Mouse (Mus musculus) heart, postnatal 25 days (tissue): ENCODE measurements around the gene Smox. TPM values are rescaled to one million over a fixed set of nuclear protein-coding genes. Genes with fewer than 3 reads are reported as not detected.

ENCODE experiments used
- DNase-seq: peaks from one replicate; pipeline ENCODE4 v3.0.0; 2022; ENCODE audit warnings: low spot score
- intact Hi-C: fragments of 180-260 bp; cut with DNase I; formaldehyde crosslinking; loops from one replicate; pipeline ENCODE4 v1.15.1; 2025
- total RNA-seq, 2 experiments: library from RNA; stranded (reverse); gene quantifications; 2 replicates each; pipeline ENCODE4 v1.2.3; 2021

The Smox gene
- total RNA-seq, 2 experiments from 2014 or later, result 27.4 to 30.6 TPM

DNA sequence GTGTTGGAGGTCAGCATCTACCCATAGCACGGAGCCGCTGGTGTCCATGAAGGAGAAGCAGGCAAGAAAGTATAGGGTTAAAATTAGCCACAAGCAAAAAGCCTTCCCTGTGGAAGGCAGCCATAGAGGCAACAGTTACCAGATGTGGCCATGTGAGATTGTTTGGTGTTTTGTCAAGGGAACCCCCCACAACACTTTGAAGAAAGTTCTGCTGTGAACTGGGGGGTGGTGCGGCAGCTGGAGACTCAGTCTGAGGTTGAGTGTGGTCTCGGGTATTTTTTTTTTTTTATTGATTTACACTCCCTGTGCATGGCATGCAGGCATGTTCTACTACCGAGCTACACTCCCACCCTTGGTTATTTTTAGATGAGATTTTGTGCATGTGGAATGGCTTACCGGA is 8.8 kb upstream of the Smox start:
- no peak for DNase-seq
- intact Hi-C loops, result no loop called here

- intact Hi-C loops, result no loop called here
Measured at GRCm38 (mm10) chr2:131483562-131483961, 7.7 kb upstream of the Smox start.

DNA sequence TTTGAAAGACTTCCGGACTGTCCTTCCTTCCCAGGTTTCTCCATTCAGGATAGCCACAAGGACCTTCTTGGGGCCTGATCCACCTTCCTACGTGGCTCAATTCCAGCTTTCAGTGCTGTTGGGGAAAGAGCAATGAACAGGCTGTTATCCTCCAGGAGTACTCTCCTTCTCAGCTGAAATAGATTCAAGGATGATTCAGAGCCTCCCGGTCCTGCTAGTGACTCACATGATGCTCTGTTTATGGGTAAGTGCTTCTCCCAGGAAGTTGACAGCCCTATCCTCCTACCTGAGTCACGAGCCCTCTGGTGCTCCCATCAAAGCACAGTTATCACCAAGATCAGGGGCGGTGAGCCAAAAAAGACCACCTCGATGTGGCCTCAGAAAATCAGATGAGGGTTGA is 7.1 kb upstream of the Smox start:
- intact Hi-C loops, result no loop called here
- DNase-seq, result no peak

More at GRCm38 (mm10) chr2:131483562-131483961, 7.7 kb upstream of the Smox start:
- no peak for DNase-seq

DNA sequence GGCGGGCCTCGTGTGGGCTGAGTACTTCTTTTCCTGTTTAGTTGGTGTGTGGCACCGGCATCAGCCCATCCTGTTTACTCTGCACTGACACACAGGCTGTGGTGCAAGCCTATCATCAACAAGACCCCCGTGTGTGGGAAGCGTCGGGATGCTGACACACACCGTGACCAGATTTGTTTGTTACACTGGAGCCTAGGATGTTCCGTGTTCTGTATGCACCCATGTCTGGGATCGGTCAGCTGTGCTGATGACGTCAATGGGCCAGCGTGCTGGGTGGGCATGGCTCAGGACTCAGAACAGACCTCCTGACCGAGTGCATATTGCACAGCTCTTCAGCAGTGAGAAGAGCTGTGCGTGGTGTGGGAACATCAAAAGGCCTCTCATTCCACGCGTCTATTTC is 6.2 kb upstream of the Smox start:
- intact Hi-C loops, result no loop called here
- no peak for DNase-seq

DNA sequence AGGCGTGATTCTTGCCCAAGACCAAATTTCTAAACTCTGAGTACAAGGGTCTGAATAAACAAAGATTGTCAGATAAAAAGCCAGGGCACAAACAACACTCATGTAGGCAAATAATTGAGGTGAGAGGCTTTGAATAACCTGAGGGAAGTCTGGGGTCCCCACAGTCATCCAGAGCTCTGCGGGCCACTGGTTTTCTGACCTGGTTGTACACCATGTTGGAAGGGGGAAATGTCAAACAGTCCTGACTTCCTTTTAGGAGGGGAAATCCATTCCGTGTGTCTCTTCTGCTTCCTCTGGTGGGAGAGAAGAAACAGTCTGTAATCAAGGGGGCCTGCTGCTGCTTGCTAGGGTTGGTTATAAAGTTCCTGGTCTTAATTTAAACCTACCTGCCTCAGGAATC is 5.2 kb upstream of the Smox start:
- intact Hi-C loops, result no loop called here
- DNase-seq, result no peak

DNA sequence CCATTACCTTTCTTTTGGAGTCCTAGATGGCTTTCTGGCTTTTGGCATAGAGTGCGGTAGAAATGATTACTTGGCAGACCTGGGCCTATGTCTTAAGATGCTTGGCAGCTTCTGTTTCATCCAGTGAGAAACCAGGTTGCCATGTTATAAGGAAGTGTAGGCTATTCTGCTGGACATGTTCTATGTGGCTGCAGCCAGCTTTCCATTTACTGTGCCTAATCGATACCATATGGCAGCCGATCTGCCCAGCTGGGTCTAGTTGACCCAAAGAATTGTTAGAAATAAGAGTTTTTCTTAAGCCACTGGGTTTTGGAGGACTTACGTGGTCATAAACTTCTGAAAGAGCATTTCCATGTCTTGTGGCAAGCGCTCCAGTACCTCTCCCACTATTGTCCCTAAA is 4.0 kb upstream of the Smox start:
- intact Hi-C loops, result no loop called here

GRCm38 (mm10) chr2:131488261-131488660 is 3.0 kb upstream of the Smox start:
- intact Hi-C loops, result no loop called here
- DNase-seq, result no peak

More for the DNA sequence above, 4.0 kb upstream of the Smox start:
- DNase-seq, result no peak

- no peak for DNase-seq
- intact Hi-C loops, result no loop called here
Measured at GRCm38 (mm10) chr2:131488870-131489269, 2.4 kb upstream of the Smox start.

GRCm38 (mm10) chr2:131489591-131489990 is 1.7 kb upstream of the Smox start:
- intact Hi-C loops, result no loop called here

GRCm38 (mm10) chr2:131491707-131492595 is 655 bp downstream of the Smox start:
- intact Hi-C loops, result no loop called here
- peak; percentile 86 for DNase-seq

More at GRCm38 (mm10) chr2:131489591-131489990, 1.7 kb upstream of the Smox start:
- no peak for DNase-seq

DNA sequence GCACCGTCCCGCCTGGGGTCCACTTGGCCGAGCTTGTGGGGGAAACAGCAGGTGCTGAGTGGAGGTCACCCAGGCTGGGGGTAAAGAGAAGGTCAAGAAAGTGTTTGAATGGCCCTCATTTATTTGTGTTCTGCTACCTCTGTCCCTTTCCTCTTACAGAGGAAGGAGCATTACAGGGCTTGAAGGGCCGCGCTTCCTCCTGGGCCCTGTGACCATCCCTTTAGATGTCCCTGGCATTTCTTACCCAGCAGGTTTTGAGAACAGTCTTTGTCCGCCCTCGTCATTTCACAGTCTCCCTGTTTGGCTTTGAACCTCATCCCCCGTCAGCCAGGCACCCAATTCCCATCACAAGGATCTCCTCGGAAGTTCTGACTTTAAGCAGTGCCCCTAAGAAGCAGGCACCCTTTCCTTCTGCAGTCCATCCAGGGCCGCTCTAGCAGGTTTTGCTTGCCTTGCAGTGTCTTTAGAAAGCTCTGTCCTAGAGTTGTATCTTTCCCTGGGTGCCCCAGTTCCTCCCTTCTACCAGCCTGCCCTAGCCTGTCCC is 1.4 kb downstream of the Smox start:
- intact Hi-C loops, result no loop called here

DNA sequence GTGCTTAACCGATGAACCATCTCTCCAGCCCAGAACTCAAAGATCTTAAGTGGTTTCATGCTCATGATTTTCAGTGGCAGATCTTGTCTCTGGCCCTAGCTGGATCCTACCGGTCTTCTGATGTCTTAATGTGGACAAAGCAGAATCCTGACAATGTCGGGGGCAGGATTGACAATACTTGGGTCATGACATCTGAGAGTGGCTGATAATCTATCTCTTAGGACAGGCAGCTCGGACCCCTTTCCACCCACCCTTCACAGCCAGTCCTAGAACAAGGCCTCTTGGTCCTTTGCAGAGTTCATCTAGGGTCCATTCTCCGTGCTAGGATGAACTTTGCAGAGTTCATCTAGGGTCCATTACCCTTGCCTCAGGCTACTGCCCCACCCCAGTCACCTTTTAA is 2.1 kb downstream of the Smox start:
- DNase-seq, result no peak
- intact Hi-C loops, result no loop called here

More for the DNA sequence above, 1.4 kb downstream of the Smox start:
- no peak for DNase-seq

DNA sequence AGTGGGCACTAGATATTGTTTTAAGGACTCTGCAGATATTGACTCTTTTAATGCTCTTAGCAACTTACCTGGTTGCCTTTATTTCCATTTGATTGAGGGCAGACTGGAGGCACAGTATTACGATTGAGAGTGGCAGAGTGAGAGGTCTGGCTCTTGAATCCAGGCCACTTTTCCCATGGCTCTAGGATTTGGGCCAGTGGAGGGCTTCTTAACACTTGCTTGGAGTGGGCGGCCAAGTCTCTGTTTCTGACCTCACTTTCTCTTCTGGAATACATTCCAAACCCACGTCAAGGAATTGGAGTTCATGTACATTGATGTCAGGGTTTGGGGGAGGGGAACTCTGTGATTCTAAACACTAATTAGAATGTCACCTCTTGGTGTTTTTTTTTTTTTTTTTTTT is 4.0 kb downstream of the Smox start:
- intact Hi-C loops, result loop anchor here (5.0 kb wide), 1 partner anchor 33 kb away; no protein-coding TSS in a partner anchor
- no peak for DNase-seq

GRCm38 (mm10) chr2:131496125-131496820 is 5.0 kb downstream of the Smox start:
- intact Hi-C loops, result loop anchor here (5.0 kb wide), 1 partner anchor 34 kb away; no protein-coding TSS in a partner anchor
- DNase-seq, result no peak

GRCm38 (mm10) chr2:131497224-131497856 is 6.0 kb downstream of the Smox start:
- intact Hi-C loops, result loop anchor here (5.0 kb wide), 1 partner anchor 35 kb away; no protein-coding TSS in a partner anchor
- no peak for DNase-seq

DNA sequence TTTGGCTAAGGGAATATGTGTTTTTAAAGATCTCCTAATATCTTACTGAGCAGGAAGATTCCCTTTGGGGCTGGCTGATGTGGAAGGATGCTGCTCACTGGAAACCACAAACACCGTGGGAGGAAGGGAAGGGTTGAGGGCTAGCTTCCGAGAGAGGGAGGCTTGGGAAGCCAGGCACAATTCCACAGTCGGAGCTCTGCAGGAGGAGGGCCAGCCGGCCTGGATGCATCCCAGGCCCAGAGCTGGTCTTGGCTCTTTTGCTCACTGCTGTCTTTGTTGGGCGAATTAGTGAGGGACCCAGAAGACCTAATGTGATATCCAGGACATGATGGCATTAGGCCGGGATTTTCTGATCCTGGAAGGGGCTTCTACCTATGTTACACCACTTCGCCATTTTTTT is 6.9 kb downstream of the Smox start:
- intact Hi-C loops, result loop anchor here (5.0 kb wide), 1 partner anchor 36 kb away; no protein-coding TSS in a partner anchor
- DNase-seq, result peak; percentile 48

DNA sequence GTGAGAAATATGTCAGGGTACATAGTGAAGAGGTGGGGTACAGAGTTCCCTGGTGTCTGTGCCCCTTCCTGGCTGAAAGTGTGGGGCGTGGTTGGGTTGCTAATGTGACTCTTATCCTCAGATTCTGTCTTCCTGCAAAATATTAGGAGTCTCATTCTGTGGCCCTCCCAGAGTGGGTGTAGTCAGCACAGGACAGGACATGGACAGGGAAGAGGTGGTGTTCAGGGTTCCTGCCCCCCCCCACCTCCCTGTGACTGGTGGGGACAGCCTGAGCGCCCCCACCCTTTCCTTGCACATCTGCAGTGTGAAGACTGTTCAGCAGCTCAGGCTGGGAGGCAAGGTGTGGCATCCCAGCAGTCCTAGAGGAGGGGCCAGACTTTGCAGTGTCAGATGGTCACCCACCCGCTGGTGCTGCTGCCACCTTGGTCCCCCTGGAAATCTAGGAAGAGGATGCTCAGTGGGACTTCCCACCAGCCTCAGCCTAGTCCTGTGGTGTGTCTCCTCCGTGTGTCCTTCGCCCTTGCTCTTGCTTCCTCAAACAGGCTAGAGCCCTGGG is 8.1 kb downstream of the Smox start:
- DNase-seq, result no peak
- intact Hi-C loops, result loop anchor here (5.0 kb wide), 1 partner anchor 37 kb away; no protein-coding TSS in a partner anchor

GRCm38 (mm10) chr2:131501886-131502285 is 10.6 kb downstream of the Smox start:
- intact Hi-C loops, result no loop called here
- DNase-seq, result no peak

DNA sequence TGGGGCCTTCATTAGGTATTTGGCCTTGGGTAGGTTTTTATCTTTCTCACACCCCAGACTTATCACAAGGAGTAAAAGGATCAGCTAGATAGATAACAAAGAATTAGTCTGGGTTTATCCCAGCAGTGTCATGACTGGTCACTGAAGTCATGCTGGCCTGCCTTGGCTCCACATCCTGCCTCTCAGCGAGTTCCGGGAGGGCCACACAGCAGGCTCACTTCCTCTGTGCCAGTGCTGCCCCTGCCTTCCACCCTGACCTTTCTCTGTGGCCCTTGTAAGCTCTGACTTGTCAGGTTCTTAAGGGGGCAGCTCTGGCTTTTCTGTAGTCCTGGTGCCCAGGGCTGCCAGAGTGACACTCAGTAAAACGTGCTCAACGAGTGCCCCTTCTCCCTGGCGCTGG is 11.3 kb downstream of the Smox start:
- intact Hi-C loops, result no loop called here
- DNase-seq, result no peak

GRCm38 (mm10) chr2:131505431-131505830 is 14.1 kb downstream of the Smox start:
- intact Hi-C loops, result no loop called here
- DNase-seq, result no peak
